Comparison of ENCODE assay signal across 17 mouse cellular contexts in genomic region chr6:103924504-103924903, GRCm38 (mm10).
DNase-seq lines count a peak whose midpoint lies in the region; ATAC-seq lines count a peak whose summit lies in the region.
"Had no signal": no experiment of that assay in that cellular context is flagged by ENCODE, and none has a peak within 500 bp of the region (broad histone marks: within the 10 kb centered on the region; RNA-seq: fewer than 3 reads in every experiment).

No protein-coding gene starts in this region.

- DNase-seq in frontal cortex, postnatal 25 days (ENCODE audit: low spot score in 2 of 2) = no peak
- peak; percentile 10 to 15 for DNase-seq in left cerebral cortex, adult 9 months (ENCODE audit: low spot score in 2 of 2)
- no peak for DNase-seq in left cerebral cortex, adult 11 months (ENCODE audit: low spot score)
- peak; percentile 60 for DNase-seq in brain, adult 2 months (ENCODE audit: low read depth, low spot score)
- peak; percentile 2 for DNase-seq in forelimb bud, embryonic 11.5 days (ENCODE audit: low read depth, low spot score)
- DNase-seq in layer of hippocampus, postnatal 10 days (ENCODE audit: low spot score in 2 of 2) = no peak
- DNase-seq: adrenal gland, postnatal 14 days; cerebellum, adult 11 months; cerebellum, adult 8-10 months; cerebellum, postnatal 14 days; gastrocnemius, postnatal 14 days; heart, adult 2 months; heart, postnatal 14 days had no signal

- peak; percentile 76 for ATAC-seq in frontal cortex, adult (ENCODE audit: low TSS enrichment)
- ATAC-seq: activated CD4-positive, CD25-positive, alpha-beta regulatory T cell, adult 4 months; hindbrain, postnatal 0 days; Patski had no signal

Comparison
In these comparisons a context has a peak if more than half of its experiments do, and no peak if none do; other contexts are left out.
1. DNase-seq: peak in left cerebral cortex, adult 9 months (2 of 2), brain, adult 2 months (single experiment) and forelimb bud, embryonic 11.5 days (single experiment); none in frontal cortex, postnatal 25 days (0 of 2), left cerebral cortex, adult 11 months (single experiment) and layer of hippocampus, postnatal 10 days (0 of 2).